Mouse (Mus musculus) layer of hippocampus, postnatal 10 days (tissue): ENCODE results near the gene Cep295. TPM values are rescaled to one million over a fixed set of nuclear protein-coding genes. Genes with fewer than 3 reads are reported as not detected.
"Not testable (repeated sequence)": the region's sequence is repeated elsewhere in the genome, so short reads cannot be mapped to it uniquely, and the experiment has no call there.

ENCODE experiments used
- DNase-seq, 2 experiments: peaks; one replicate each; pipeline ENCODE4 v3.0.0; 2021; ENCODE audit warnings: low spot score in 2 of 2
- total RNA-seq, 2 experiments: library from RNA; stranded (reverse); gene quantifications; 2 replicates each; pipeline ENCODE4 v1.2.3; 2021

The Cep295 gene
- total RNA-seq, 2 experiments from 2014 or later = 26.5 to 26.9 TPM

- no peak for DNase-seq
Measured at GRCm38 (mm10) chr9:15307257-15307656, 50.3 kb downstream of the Cep295 start.

GRCm38 (mm10) chr9:15306398-15307119 is 51.0 kb downstream of the Cep295 start, which contains the start of gene 4931406C07Rik:
Gene 4931406C07Rik, minus strand, starts transcription at chr9:15306448.
- DNase-seq = no peak

- peak; percentile 98 for DNase-seq
Measured at GRCm38 (mm10) chr9:15305503-15306397, 51.8 kb downstream of the Cep295 start, which contains the start of gene Taf1d. Gene Taf1d, plus strand, starts transcription at chr9:15306214.

GRCm38 (mm10) chr9:15302881-15303280 is 54.7 kb downstream of the Cep295 start:
- DNase-seq = no peak

- not testable (repeated sequence) for DNase-seq
Measured at GRCm38 (mm10) chr9:15302006-15302405, 55.6 kb downstream of the Cep295 start.

- DNase-seq = peak in 1 of 2 experiments; percentile 18
Measured at GRCm38 (mm10) chr9:15301399-15301798, 56.2 kb downstream of the Cep295 start.

- no peak for DNase-seq
Measured at GRCm38 (mm10) chr9:15300056-15300455, 57.5 kb downstream of the Cep295 start.

GRCm38 (mm10) chr9:15298451-15298850 is 59.1 kb downstream of the Cep295 start:
- no peak for DNase-seq

GRCm38 (mm10) chr9:15297112-15297511 is 60.5 kb downstream of the Cep295 start:
- no peak for DNase-seq

GRCm38 (mm10) chr9:15289251-15289650 is 68.3 kb downstream of the Cep295 start:
- no peak for DNase-seq

GRCm38 (mm10) chr9:15288402-15288801 is 69.2 kb downstream of the Cep295 start:
- no peak for DNase-seq

GRCm38 (mm10) chr9:15287846-15288245 is 69.7 kb downstream of the Cep295 start:
- DNase-seq = no peak

- no peak for DNase-seq
Measured at GRCm38 (mm10) chr9:15285443-15285842, 72.1 kb downstream of the Cep295 start.

GRCm38 (mm10) chr9:15280491-15280879 is 77.1 kb downstream of the Cep295 start:
- DNase-seq = no peak

GRCm38 (mm10) chr9:15279649-15280490 is 77.7 kb downstream of the Cep295 start, which contains the start of gene Med17:
Gene Med17, minus strand, starts transcription at chr9:15279931.
- peak; percentile 91 to 94 for DNase-seq

GRCm38 (mm10) chr9:15279139-15279648 is 78.4 kb downstream of the Cep295 start:
- DNase-seq = no peak

- DNase-seq = no peak
Measured at GRCm38 (mm10) chr9:15278343-15278742, 79.2 kb downstream of the Cep295 start.

- DNase-seq = no peak
Measured at GRCm38 (mm10) chr9:15276855-15277254, 80.7 kb downstream of the Cep295 start.

GRCm38 (mm10) chr9:15273981-15274380 is 83.6 kb downstream of the Cep295 start:
- DNase-seq = no peak
